Mouse (Mus musculus) adipocyte (in vitro differentiated cells): Measurements from ENCODE around the gene Atp11b.

Source experiments
- DNase-seq: peaks from one replicate; pipeline ENCODE4 v3.0.0-alpha.2; 2016; ENCODE audit warnings: low spot score

The Atp11b gene

GRCm38 (mm10) chr3:35753825-35754767 lies at the start of gene Atp11b:
Gene Atp11b (plus strand): TSS chr3:35754106.
- peak; percentile 73 for DNase-seq

GRCm38 (mm10) chr3:35704328-35704613 lies 49.6 kb upstream of the Atp11b start:
- DNase-seq, result peak; percentile 15

- DNase-seq, result no peak
Observed at GRCm38 (mm10) chr3:35719531-35720205, 34.2 kb upstream of the Atp11b start.

GRCm38 (mm10) chr3:35720801-35721200 lies 33.1 kb upstream of the Atp11b start:
- no peak for DNase-seq

- DNase-seq, result no peak
Observed at GRCm38 (mm10) chr3:35721818-35722446, 32.0 kb upstream of the Atp11b start.

- DNase-seq, result no peak
Observed at GRCm38 (mm10) chr3:35722811-35723210, 31.1 kb upstream of the Atp11b start.

GRCm38 (mm10) chr3:35723586-35724322 lies 30.2 kb upstream of the Atp11b start:
- DNase-seq, result no peak

GRCm38 (mm10) chr3:35725096-35725495 lies 28.8 kb upstream of the Atp11b start:
- DNase-seq, result no peak

- no peak for DNase-seq
Observed at GRCm38 (mm10) chr3:35726936-35727335, 27.0 kb upstream of the Atp11b start.

GRCm38 (mm10) chr3:35729490-35729889 lies 24.4 kb upstream of the Atp11b start:
- DNase-seq, result no peak

GRCm38 (mm10) chr3:35731981-35732777 lies 21.7 kb upstream of the Atp11b start:
- DNase-seq, result no peak

GRCm38 (mm10) chr3:35732778-35733147 lies 21.1 kb upstream of the Atp11b start:
- DNase-seq, result no peak

- DNase-seq, result no peak
Observed at GRCm38 (mm10) chr3:35734509-35734908, 19.4 kb upstream of the Atp11b start.

- DNase-seq, result no peak
Observed at GRCm38 (mm10) chr3:35738071-35738470, 15.8 kb upstream of the Atp11b start.

- DNase-seq, result no peak
Observed at GRCm38 (mm10) chr3:35745010-35745409, 8.9 kb upstream of the Atp11b start.

- DNase-seq, result no peak
Observed at GRCm38 (mm10) chr3:35746840-35747456, 7.0 kb upstream of the Atp11b start.

- DNase-seq, result no peak
Observed at GRCm38 (mm10) chr3:35750286-35750685, 3.6 kb upstream of the Atp11b start.

GRCm38 (mm10) chr3:35751724-35752123 lies 2.2 kb upstream of the Atp11b start:
- no peak for DNase-seq

- no peak for DNase-seq
Observed at GRCm38 (mm10) chr3:35762735-35763134, 8.8 kb downstream of the Atp11b start.

GRCm38 (mm10) chr3:35764637-35765617 lies 11.0 kb downstream of the Atp11b start:
- DNase-seq, result peak; percentile 25
